Mouse (Mus musculus): ENCODE measurements around the gene Atg2a. TPM values are rescaled to one million over a fixed set of nuclear protein-coding genes. Genes with fewer than 3 reads are reported as not detected.

Atg2a gene
- total and polyA plus RNA-seq, 3 experiments: 2.8 to 13.9 (median 9.5) TPM

DNA sequence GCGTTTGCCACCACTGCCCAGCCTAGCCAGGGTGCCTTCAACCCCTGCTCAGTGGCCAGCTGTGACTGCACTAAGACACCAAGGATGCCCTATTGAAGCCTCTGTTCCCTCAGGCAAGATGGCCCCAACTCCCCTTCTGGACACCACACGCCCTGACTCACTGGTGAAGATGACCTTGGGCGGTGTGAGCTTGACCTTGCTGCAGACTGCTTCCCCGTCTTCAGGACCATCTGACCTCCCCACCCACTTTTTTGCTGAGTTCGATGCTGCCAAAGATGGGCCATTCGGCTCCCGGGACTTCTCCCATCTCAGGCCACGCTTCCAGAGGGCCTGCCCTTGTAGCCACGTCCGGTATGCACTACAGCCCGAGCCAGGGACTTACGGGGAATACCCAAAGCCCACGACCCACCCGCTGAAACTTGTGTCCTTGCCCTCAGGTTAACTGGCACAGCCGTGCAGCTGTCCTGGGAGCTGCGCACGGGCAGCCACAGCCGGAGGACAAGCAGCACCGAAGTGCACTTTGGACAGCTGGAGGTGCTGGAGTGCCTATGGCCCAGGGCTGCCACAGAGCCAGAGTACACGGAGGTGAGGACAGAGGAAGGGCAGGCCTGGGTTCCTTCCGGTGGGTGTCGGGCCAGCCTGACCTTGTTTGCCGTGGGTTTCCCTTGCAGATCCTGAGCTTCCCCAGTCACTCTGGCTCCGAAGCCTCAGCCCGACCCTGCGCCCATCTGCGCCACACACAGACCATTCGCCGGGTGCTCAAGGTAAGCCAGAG, 6.2 kb downstream of the Atg2a start:
- peaks cover 3% of the 10 kb centered on the region; the same call in 1 of the 2 replicates for H3K79me2 ChIP-seq (replicated peaks; ENCODE audit: control insufficient read depth, extremely low read depth, insufficient read depth, poor library complexity, severe bottlenecking)
- peaks cover 3 to 7% of the 10 kb centered on the region in 2 experiments; a peak in 3 of 4 replicates for H3K4me1 ChIP-seq (ENCODE audit: control insufficient read depth in 1 of 2, insufficient read depth in 2 of 2)
- no peaks in the 10 kb centered on the region for H3K9me3 ChIP-seq (replicated peaks; ENCODE audit: low read length)
- no peak for DNase-seq (ENCODE audit: extremely low read depth)
- no peak for TF ChIP-seq HCFC1 (IDR thresholded peaks at IDR 0.05; ENCODE audit: low read depth, low read length)
- TF ChIP-seq PAX5 (IDR thresholded peaks at IDR 0.05; ENCODE audit: low read length): no peak
- TF ChIP-seq MXI1 (IDR thresholded peaks at IDR 0.05; ENCODE audit: low read depth, low read length): no peak
- no peak for TF ChIP-seq BHLHE40 (IDR thresholded peaks at IDR 0.05; ENCODE audit: low read depth, low read length)
- no peak for TF ChIP-seq ZNF384 (IDR thresholded peaks at IDR 0.05; ENCODE audit: low read depth, low read length)
- no peak for TF ChIP-seq IRF4 (IDR thresholded peaks at IDR 0.05; ENCODE audit: low read depth, low read length)
- TF ChIP-seq POLR2A (IDR thresholded peaks at IDR 0.05; ENCODE audit: low read depth, low read length): no peak
- TF ChIP-seq JUND (conservative IDR thresholded peaks at IDR 0.05; ENCODE audit: low read depth, low read length): no peak
- no peak for TF ChIP-seq MAFK (IDR thresholded peaks at IDR 0.05; ENCODE audit: insufficient replicate concordance, low read length)
- no peak for TF ChIP-seq CTCF (conservative IDR thresholded peaks at IDR 0.05 in 1 of 2, IDR thresholded peaks at IDR 0.05 in 1 of 2; ENCODE audit: low read depth in 2 of 2, low read length in 2 of 2)
- no peak overlapping the region for H3K4me3 ChIP-seq (replicated peaks in 1 of 3; ENCODE audit: low read depth in 2 of 3, low read length in 2 of 3, poor library complexity in 1 of 3)
- dilution Hi-C loops (cut with MboI; ENCODE audit: extremely low pct_ligation_motif_present, extremely low pct_unique_long_range_greater_than_20kb, low sequenced_read_pairs) (no loop called here), in situ Hi-C loops (cut with MboI; ENCODE audit: low pct_ligation_motif_present, low pct_unique_long_range_greater_than_20kb, low sequenced_read_pairs) (no loop called here)
- no peaks in the 10 kb centered on the region for H3K27me3 ChIP-seq (replicated peaks)
- H3K27ac ChIP-seq (ENCODE audit: insufficient read depth, low read depth): no peak overlapping the region
- H3K36me3 ChIP-seq (replicated peaks in 1 of 2; ENCODE audit: control insufficient read depth in 1 of 2, insufficient read depth in 1 of 2, low read length in 1 of 2): peaks cover 74 to 86% of the 10 kb centered on the region in 2 experiments
- H3K4me2 ChIP-seq (ENCODE audit: insufficient read depth, low read depth, poor library complexity, severe bottlenecking): no peak overlapping the region
- H3K9ac ChIP-seq (ENCODE audit: insufficient read depth, low read depth): no peak overlapping the region

DNA sequence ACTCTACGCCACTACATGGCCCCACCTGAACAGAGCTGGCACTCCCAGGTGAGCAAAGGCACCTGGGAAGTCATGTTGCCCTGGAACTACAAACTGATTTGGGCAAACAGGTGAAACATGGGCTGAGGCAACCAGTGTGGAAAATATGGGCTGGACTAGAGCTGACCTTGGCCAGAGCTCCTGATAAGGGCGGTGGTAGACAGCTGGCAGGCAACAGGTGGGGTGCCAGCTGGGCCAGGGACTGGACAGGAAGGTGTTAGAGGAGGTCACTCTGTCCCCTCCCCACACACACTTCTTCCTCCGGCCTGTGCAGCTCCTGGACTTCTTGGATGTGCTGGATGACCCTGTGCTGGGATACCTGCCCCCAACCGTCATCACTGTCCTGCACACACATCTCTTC, 11.6 kb downstream of the Atg2a start:
- no peak overlapping the region for H3K9ac ChIP-seq (ENCODE audit: insufficient read depth, low read depth)
- H3K9me3 ChIP-seq (replicated peaks; ENCODE audit: low read length): no peaks in the 10 kb centered on the region
- no peak overlapping the region for H3K4me3 ChIP-seq (replicated peaks in 1 of 3; ENCODE audit: low read depth in 2 of 3, low read length in 2 of 3, poor library complexity in 1 of 3)
- H3K79me2 ChIP-seq (replicated peaks; ENCODE audit: control insufficient read depth, extremely low read depth, insufficient read depth, poor library complexity, severe bottlenecking): no peaks in the 10 kb centered on the region
- H3K4me1 ChIP-seq (ENCODE audit: control insufficient read depth in 1 of 2, insufficient read depth in 2 of 2): peaks cover 0 to 3% of the 10 kb centered on the region in 2 experiments; a peak in 1 of 4 replicates
- no peak overlapping the region for H3K4me2 ChIP-seq (ENCODE audit: insufficient read depth, low read depth, poor library complexity, severe bottlenecking)
- H3K36me3 ChIP-seq (replicated peaks in 1 of 2; ENCODE audit: control insufficient read depth in 1 of 2, insufficient read depth in 1 of 2, low read length in 1 of 2): peaks cover 93 to 94% of the 10 kb centered on the region in 2 experiments
- no peak overlapping the region for H3K27ac ChIP-seq (ENCODE audit: insufficient read depth, low read depth)
- DNase-seq (ENCODE audit: extremely low read depth): no peak
- TF ChIP-seq MAZ (IDR thresholded peaks at IDR 0.05; ENCODE audit: low read depth, low read length) (no peak), RAD21 (IDR thresholded peaks at IDR 0.05; ENCODE audit: low read depth, low read length) (no peak), KAT2A (IDR thresholded peaks at IDR 0.05; ENCODE audit: insufficient replicate concordance, low read length) (no peak), GABPA (IDR thresholded peaks at IDR 0.05; ENCODE audit: insufficient replicate concordance, low read depth, low read length) (no peak), TCF12 (IDR thresholded peaks at IDR 0.05; ENCODE audit: low read depth, low read length) (no peak), POLR2AphosphoS2 (IDR thresholded peaks at IDR 0.05; ENCODE audit: low read depth, low read length) (no peak), ELF1 (IDR thresholded peaks at IDR 0.05; ENCODE audit: low read depth, low read length) (no peak), CHD2 (IDR thresholded peaks at IDR 0.05; ENCODE audit: low read length) (no peak), NELFE (IDR thresholded peaks at IDR 0.05; ENCODE audit: low read depth, low read length) (no peak), JUN (IDR thresholded peaks at IDR 0.05; ENCODE audit: insufficient read depth, low read depth, low read length) (no peak), JUND (conservative IDR thresholded peaks at IDR 0.05; ENCODE audit: low read depth, low read length) (no peak), POLR2A (IDR thresholded peaks at IDR 0.05; ENCODE audit: low read depth, low read length) (no peak), RCOR1 (conservative IDR thresholded peaks at IDR 0.05; ENCODE audit: low read depth, low read length) (no peak), CTCF (conservative IDR thresholded peaks at IDR 0.05 in 1 of 2, IDR thresholded peaks at IDR 0.05 in 1 of 2; ENCODE audit: low read depth in 2 of 2, low read length in 2 of 2) (no peak), HCFC1 (IDR thresholded peaks at IDR 0.05; ENCODE audit: low read depth, low read length) (no peak), PAX5 (IDR thresholded peaks at IDR 0.05; ENCODE audit: low read length) (no peak), USF1 (IDR thresholded peaks at IDR 0.05; ENCODE audit: low read depth, low read length) (no peak), EP300 (IDR thresholded peaks at IDR 0.05; ENCODE audit: low read length) (no peak), SIN3A (IDR thresholded peaks at IDR 0.05; ENCODE audit: low read length) (no peak)
- dilution Hi-C loops (cut with MboI; ENCODE audit: extremely low pct_ligation_motif_present, extremely low pct_unique_long_range_greater_than_20kb, low sequenced_read_pairs) (no loop called here), in situ Hi-C loops (cut with MboI; ENCODE audit: low pct_ligation_motif_present, low pct_unique_long_range_greater_than_20kb, low sequenced_read_pairs) (no loop called here)
- H3K27me3 ChIP-seq (replicated peaks): no peaks in the 10 kb centered on the region
